Mouse (Mus musculus) spleen, postnatal 36 days (tissue): ENCODE data around the gene Arid2.

ENCODE experiments used
- DNase-seq, 2 experiments: peaks; one replicate each; pipeline ENCODE4 v3.0.0; 2022; ENCODE audit warnings: low spot score in 2 of 2, mixed read lengths in 1 of 2

The Arid2 gene

DNA sequence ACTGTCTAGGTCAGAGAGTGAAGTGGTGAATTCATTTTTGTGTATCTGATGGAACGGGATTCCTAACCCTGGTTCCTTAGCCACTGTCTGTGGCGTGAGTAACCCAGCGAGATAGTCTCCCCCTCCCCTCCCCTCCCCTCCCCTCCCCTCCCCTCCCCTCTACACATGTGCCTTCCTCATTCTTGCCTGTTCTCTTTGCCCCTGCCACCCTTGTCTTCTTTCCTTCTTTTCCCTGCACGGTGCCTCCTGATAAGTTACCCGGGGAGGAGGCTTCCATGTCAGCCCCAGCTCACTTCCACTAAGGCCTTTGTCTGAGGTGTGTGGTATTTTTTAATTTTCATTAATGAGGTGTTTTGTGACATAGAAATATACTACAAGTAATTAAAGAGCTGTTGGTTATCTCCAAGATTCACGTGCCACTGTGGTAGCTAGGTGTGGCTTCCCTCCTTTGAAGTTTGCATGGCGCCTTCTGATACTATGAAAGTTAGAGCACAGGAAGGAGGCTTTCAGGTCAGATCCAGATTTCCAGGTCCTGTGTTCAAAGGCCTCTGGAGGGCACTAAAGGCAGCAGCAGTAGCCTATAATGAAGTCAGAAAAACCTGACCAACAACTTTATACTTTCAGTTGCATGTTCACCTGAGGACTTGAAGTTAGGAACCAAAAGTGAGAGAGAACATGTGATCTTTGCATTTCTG, 57.4 kb downstream of the Arid2 start:
- DNase-seq, result peak in 1 of 2 experiments; percentile 13

DNA sequence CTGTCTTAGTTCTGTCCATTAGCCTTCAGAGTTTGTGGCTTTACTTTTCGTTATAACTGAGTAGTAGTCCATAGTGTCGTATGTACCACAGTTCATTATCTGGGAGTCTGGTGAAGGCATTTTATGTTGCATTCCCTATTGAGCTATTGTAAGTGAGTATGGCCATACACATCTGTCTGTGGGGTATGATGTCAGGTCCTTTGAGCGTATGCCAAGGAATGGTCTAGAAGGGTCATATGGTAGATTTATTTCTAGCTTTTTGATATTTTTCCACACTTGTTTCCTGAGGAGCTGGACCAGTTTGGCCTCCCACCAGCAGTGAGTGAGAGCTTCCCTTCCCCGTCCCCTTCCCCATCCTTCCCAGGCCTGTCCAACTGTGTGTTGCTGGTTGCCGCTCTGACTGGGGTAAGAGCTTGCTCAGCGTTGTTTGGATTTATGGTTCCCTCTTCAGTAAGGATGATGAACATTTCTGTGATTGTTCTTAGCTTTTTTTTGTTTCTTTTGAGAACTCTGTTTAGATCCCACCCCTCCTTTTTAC, 58.1 kb downstream of the Arid2 start:
- DNase-seq, result no peak

DNA sequence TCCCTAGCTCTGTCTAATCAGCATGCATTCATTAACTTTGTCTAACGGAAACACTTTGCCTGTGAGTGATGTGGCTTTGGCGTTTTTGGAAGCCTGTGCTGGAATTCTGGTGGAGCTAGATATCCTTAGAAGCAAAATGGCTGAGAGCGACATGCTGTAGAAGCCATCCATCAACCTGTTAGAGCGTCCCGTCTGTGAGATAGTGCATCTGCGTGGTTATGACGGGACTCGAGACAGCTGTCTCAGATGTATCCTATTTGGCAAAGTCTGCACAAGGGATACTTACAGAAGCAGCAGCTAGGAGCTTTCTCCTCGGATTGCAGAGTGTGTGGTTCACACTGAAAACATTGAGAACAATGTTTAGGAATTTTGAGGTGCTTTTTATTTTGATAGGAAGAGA, 64.1 kb downstream of the Arid2 start:
- DNase-seq, result no peak

DNA sequence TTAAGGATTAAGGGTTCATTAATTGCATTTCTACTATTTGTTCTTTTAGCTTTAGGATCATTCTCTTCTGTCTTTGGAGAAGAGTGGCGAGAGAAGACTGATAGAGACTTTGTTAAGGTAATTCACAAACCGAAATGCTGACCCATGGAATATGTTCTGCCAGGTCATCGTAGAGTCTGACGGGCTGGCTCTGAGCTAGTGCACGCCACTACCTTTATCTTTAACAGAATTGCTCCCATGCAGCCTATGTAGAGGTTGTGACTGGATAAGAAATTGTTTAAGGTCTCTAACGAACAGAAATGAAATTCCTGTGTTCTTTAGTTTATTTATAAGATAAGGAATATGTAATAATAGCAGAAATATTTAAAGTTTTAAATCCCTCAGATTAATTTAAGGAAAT, 71.6 kb downstream of the Arid2 start:
- no peak for DNase-seq

DNA sequence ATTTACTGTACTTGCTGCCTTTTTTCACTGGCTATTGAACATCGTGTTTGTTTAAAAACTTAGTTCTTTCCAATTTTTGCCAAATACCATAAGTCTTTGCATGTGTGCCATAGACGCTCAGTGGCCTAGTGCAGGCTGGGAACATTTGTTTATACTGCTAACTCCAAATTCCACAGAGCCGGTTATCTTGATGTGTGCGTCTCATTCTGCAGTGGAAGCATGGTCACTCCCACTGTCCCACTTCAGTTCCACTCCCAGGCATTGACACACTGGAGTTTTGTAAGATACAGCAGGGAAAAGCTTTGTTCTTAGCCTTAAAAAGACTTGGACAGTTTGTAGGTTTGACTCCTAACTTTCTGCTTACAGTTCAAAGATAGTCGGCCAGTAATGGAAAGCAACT, 73.3 kb downstream of the Arid2 start:
- no peak for DNase-seq

DNA sequence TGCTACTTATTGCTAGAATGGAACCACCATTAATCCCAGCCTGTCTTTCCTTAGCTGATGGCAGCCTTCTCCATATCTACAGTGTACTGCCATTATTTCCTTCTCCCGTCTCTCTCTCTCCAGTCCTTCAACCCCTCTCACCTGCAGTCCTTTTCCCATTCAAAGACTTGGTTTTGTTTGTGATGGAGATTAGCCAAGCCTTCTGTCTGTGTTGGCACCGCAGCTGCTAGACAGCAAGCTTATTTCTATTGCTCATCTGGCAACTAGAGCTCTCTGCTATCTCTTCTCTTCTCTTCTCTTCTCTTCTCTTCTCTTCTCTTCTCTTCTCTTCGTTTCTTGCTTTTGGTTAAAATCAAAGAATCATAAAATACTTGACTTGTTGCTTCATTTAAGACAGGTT, 78.0 kb downstream of the Arid2 start:
- DNase-seq, result no peak

DNA sequence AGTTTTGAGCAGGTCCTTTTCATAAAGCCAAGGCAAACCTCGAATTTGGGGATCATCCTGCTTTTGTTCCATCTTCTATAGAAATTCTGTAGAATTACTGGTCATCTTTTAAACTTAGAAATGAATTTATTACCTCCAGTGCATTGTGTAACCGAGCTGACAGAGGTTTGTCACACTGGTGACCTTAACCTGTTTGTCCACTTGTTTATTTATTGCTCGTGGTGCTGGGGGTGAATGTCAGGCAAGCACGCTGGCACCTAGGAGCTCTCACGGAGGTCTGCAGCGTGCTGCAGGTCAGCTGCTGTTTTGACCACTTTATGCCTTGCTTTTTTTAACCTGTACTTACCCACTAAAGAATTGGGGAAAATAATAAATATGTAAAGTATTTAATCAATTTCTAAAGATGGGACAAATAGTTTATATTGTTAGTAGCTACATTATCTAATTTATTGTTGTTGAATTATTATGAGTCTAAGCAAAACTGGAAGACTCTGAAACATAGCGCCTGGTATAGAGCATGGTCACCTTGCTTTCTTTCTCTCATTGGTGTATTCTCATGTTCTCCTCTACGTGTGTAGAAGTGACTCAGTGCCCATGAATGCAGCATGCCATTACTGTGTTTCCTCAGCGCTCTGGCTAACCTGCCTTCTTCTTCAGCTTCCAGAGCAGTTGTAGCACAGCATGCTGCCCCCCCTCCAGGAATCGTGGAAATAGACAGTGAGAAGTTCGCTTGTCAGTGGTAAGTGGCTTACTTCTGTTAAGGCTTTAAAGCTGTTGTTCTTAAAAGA, 79.1 kb downstream of the Arid2 start:
- no peak for DNase-seq

DNA sequence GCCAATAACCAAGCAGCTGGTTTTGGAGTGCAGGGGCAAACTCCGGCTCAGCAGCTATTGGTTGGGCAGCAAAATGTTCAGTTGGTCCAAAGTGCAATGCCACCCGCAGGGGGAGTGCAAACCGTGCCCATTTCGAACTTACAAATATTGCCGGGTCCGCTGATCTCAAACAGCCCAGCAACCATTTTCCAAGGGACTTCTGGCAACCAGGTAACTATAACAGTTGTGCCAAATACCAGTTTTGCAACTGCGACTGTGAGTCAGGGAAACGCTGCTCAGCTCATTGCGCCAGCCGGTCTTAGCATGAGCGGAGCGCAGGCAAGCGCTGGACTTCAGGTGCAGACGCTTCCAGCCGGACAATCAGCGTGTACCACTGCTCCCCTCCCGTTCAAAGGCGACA, 84.0 kb downstream of the Arid2 start:
- DNase-seq, result no peak

DNA sequence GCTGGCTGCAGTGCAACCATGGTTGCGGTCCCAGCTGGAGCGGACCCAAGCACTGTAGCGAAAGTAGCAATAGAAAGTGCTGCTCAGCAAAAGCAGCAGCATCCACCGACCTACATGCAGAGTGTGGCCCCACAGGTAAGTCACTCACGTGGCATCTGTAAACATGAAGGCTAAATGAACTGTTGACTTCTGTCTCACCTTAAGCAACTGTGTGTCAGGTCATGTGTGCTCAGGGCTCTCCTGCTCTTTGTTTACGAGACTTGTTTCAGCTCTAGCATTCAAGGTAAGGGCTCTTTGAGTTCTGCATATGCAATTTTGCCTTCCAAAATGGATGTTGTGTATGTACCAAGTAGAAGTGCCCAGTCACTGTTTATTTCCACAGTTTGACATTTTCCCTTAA, 85.3 kb downstream of the Arid2 start:
- DNase-seq, result no peak

DNA sequence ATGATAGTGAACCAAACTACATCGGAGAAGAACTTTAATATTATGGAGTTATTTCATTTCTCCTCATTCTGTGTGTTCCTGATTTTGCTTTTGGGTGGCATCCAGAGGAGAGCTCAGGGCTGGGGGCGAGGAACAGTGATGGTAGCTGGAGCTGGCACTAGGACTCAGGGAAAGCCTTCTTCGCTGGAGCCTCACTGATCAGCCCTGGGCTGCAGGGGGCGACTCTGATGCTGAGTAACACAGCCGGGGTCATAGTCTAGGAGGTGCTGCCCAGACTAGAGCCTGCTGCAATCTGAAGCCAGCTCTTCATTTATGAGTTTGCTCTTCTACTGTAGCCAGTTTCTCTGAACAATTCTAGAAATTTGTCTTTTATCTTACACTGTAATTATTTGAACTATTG, 85.8 kb downstream of the Arid2 start:
- DNase-seq, result no peak

DNA sequence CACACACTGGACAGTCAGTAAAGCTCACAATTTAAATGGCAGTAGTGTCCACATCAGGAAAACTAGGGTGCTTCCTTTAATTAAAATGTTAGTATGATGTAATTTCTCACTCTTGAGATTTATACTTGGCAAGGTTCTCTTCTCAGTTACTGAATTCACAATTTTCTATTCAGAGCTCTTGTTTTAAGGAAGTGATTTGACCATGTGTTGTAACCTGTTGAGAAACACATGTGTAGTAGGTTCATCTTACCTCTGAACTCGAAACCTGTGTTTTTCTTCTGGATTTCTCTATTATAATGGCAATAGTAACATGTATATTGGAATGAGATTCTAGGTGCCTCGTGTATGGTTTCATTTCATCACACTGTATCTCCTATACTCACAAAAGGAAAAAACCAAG, 88.9 kb downstream of the Arid2 start:
- DNase-seq, result no peak

DNA sequence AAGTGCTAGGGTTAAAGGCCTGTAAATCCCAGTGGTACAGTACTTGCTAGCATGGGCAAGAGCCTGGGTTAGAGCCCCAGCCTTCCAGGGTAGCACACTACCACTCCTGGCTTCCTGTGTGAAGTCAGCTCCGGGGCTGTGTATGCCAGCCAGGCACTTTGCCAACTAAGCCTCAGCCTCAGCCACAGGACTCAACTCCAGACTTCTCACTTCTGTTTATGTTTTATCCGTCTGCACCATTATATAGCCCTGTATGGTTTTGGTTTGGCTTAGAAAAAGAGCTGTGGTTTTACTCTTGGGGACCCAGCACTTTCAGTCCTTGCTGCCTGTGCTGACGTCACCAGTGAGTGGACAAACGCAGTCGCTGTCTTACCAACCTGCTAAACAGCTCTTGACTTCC, 89.9 kb downstream of the Arid2 start:
- DNase-seq, result peak; percentile 8 to 11

DNA sequence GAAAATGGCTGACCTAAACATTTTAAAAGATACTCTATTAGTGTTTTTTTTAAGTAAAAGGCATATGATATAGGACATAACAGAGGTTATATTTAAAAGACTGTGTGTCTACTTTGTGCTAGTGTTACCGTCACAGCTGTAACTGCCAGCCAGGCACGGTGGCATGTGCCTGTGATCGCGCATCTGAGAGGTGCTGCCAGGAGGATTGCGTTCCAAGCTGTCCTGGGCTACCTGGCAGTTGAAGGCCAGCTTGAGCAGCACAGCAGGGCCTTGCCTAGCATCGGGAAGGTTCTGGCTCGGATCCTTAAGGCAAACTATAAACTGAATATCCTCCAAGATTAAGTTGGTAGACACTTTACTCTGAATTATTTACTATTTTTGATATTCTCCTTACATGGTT, 90.4 kb downstream of the Arid2 start:
- DNase-seq, result no peak

DNA sequence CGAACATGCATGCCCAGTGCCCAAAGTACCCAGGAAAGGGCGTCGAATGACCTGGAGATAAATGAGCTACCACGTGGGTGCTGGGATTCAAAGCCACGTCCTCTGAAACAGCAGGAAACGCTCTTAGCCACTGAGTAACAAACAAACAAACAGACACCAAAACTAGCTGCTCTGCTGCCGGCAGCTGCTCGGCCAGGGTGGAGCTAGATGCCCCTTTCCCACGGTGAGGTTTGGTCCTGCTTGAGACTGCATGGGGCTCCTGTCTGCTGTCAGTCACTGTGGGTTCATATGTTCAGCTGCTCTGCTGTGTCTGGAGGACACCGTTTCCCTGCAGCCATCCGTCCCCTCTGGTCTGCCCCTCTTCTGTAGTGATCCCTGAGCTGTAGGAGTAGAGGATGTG, 94.9 kb downstream of the Arid2 start:
- DNase-seq, result no peak

DNA sequence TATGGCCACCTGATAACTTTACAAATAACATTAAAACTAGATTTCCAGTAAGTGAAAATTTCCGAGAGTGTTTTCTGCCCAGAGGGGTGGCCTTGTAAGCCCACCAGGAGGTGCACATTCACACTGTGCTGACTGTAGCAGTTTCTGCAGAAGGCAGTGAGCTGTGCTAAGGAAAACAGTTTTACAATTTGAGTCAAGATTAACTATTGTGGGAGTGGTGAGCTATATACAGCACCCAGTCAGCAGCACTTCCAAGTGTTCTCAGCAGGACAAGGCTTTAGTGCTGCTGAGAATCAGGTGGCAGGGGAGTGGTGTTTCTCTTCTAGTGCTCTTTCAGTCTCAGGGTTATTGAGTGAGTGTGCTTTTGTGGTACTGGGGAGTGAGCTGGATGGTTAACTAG, 101.2 kb downstream of the Arid2 start:
- DNase-seq, result no peak

DNA sequence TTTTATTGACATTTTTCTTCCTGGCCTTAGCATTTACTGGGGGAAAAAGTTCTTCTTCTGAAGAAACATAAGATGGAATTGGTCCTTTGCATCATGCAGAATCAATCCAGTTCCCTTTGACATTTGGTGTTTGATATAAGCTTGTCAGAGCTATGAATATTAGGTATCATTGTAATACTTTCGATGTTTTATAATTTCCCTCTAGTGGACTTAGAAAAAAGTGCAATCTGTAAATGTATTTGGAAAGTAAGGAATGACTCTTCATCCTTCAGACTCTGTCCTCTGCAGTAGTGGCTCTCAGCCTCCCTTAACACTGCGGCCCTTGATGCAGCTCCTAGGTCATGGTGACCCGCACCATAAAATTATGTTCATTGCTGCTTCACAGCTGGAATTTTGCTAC, 105.6 kb downstream of the Arid2 start:
- no peak for DNase-seq

DNA sequence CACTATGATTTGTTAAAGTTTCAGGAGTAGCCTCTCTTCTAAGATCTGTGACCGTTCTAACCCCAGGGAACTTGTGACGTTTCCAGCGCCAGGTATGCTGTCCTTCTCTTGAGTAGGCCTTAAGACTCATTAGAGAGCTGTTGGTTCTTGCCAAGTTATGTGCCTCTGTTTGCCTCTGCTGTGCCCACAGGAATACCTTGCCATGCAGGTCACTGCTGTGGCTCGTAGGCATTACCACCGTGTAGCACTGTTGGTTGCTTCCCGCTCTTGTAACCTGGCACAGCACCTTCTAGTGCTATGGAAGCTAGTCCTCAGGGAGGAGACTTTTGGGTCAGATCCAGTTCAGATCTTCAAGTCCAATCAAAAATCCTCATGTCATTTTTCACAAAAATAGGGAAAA, 107.8 kb downstream of the Arid2 start:
- DNase-seq, result no peak

DNA sequence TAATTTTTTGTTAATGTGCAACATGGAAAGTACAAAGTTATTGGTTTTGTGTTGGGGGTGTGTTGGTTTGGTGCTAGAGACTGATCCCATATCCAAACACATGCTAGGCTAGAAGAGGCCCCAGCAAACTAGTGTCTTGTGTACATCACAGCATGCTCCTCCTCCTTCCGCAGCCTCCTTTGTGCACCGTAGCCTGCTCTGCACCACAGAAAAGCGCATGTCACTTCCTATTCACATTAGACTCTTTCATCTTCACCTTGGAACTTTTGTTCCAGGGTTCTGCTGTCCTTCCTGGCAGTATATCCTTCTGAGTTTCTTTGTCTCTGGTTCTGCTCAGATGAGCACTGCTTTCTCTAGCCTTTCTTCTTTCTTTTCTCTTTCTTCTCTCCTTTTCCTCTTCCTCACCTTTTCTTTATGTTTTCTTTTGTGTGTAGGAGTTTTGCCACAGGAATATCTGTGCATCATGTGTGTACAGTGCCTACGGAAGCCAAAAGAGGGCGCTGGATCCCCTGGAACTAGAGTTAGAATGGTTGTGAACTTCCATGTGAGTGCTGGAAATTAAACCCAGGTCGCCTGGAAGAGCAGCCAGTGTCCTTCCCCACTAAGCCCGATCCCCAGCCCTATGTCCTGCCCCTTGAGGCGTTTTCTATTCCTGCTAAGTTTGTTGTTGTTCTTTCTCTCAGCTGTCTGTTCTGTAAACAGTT, 109.5 kb downstream of the Arid2 start:
- no peak for DNase-seq

DNA sequence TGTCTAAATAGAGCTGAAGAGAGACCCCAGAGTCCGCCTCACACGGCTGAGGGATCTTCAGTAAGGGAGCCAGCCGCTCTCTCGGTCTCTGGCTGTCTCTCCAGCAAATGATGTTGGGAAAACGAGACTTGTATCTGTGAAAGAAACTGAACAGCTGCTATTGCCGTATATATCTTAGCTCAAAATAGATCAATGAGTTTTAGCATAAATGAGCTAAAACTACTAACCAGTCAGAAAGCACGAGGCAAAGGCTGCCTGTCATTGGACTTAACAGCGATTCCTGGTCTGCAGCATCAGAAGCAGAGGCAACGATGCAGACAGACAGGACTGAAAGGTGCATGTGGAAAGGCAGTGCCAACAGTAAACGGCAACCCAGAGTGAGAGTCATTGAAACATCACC, 111.0 kb downstream of the Arid2 start:
- no peak for DNase-seq

DNA sequence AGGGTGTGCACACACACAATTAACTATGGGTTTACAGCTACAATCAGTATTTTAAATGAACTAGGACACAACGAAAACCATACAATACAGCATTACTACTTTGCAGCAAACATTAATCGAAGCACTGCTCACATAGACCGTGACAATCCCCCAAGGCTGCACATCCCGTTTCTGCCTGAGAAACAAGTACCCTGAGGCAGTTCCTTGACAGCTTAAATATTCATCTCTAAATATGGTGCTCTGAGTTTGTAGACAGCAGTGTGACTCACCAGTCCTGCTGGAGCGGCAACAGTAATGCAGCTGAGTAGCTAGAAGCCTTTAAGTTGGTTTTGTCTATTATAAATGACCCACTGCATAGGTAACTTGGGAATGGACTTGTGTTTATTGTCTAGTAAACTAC, 118.2 kb downstream of the Arid2 start:
- no peak for DNase-seq

DNA sequence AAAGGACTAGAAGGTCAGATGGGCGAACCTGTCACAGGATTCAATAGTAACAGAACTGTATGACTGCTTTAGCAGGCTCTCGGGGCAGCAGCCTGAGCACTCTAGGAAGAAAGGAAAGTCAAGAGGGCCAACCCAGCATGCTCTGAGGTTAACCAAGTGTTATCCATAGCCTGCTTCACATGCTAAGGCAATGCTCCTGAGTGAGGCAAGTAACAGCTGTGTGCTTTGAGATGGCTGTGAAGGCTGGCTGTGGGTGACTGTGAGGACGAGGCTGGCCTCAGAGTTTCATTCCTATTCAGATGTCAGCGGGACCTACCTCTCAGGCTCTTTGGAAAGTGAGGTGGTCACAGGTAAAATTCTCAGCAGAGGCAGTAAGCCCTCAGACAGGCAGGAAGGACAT, 118.9 kb downstream of the Arid2 start:
- no peak for DNase-seq

DNA sequence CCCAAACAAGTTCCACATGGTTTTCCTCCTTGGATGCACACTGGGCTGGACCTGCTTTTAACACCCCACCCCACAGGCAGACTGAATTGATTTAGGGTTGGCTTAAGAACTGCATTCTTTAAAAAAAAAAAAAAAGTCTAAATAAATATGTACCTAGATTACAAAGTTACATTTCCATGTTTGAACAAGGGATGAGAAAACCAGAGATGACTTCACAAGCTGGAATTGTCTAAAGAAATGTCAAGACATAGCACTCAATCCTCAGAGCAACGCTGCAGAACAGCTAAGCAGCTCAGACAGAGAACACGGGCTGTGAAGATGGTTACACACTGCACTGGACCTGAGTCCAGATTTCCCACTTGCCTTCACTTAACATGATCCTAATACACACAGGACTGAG, 119.8 kb downstream of the Arid2 start:
- no peak for DNase-seq

DNA sequence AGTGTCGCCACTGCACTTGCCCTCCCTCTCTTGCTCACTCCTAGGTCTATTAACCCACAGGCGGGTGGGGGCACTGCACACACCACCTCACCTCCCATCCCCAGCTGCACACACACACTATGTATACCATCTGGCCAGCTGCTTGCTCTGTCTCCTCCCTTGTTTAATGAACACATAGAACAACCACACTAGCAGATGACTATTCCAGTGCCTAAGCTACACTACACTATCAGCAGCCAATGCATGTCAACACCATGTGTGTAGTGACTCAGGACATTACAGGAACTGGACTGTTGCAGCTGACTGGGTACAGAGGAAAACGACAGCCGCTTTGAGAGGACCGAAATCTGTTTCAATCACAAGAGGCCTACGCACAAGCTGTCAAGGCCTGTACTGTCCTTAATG, 121.4 kb downstream of the Arid2 start:
- DNase-seq, result no peak
